Mouse (Mus musculus) E14TG2a.4 (cell line): ENCODE data around the gene Mamstr.

Experiments
- H3K27me3 ChIP-seq: 2 replicates; pipeline ENCODE4 v1.6.1; 2014; ENCODE audit warnings: low read length, control low read depth; ENCODE audit not compliant: insufficient read depth
- H3K36me3 ChIP-seq: 2 replicates; pipeline ENCODE4 v1.6.1; 2014; ENCODE audit warnings: low read length, control low read depth; ENCODE audit not compliant: insufficient read depth
- H3K4me1 ChIP-seq: replicated peaks from 2 replicates; pipeline ENCODE4 v1.6.1; 2014; ENCODE audit warnings: low read depth, low read length, control low read depth
- H3K4me3 ChIP-seq: replicated peaks from 2 replicates; pipeline ENCODE4 v1.5.1; 2014; ENCODE audit warnings: mild to moderate bottlenecking, low read length
- H3K9me3 ChIP-seq: 2 replicates; pipeline ENCODE4 v1.6.1; 2014; ENCODE audit warnings: low read length, control low read depth
- CTCF ChIP-seq: conservative IDR thresholded peaks from 2 replicates; pipeline ENCODE4 v1.5.1; 2014; ENCODE audit warnings: low read length
- NANOG ChIP-seq: IDR thresholded peaks from 2 replicates; pipeline ENCODE4 v1.6.1; 2014; ENCODE audit warnings: borderline replicate concordance, low read length, mixed read lengths
- POU5F1 ChIP-seq: IDR thresholded peaks from 2 replicates; pipeline ENCODE4 v1.6.1; 2014; ENCODE audit warnings: low read length, borderline replicate concordance

Mamstr gene

DNA sequence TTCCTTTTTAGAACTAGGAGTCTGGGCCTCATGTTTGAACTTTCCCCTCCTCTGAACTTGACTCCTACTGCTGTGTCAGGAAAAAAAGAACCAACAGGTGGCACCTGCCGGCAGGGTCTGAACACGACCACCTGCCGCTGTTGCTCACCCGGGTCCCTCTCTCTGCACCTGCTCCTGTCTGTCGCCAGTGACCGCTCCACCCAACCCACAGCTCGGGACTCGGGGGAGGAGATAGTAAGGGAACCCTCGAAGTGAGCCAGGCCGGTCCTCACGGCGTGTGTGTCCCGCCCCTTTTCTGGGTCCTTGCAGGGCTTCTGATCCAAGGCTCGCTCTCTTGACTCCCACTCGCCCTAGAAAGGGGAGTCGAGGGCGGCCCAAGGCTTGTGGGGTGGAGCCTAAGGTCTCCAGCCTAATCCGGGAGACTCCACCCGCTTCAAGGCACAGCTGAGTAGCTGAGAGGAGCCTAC, at the start of gene Mamstr:
Gene Mamstr (plus strand): TSS at position 417 of the 467 bp plus-strand sequence.
- Histone ChIP-seq H3K27me3 (peaks cover 47% of the 10 kb centered on the region), H3K4me3 (peak within 1 kb of the TSS; percentile 35), H3K36me3 (peaks cover 16% of the 10 kb centered on the region), H3K9me3 (no peaks in the 10 kb centered on the region), H3K4me1 (peaks cover 90% of the 10 kb centered on the region)
- TF ChIP-seq NANOG: no peak
- no peak for TF ChIP-seq CTCF
- TF ChIP-seq POU5F1: no peak

DNA sequence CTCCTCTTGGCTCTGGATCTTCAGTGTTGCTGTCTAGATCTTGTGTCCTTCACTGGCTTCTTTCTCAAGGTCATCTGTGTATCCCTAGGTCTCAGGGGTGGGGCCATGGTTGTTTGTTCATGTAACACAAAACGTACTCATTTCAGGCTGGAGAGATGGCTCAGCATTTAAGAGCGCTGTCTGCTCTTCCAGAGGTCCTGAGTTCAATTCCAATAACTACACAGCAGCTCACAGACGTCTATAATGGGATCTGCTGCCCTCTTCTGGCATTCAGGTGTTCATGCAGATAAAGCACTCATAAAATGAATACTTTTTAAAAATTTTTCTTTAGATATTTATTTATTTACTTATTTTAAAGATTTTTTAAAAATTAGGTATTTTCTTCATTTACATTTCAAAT, 48.9 kb upstream of the Mamstr start:
- H3K4me3 ChIP-seq: no peak overlapping the region
- peak; percentile 20; the same call in 1 of the 2 replicates for TF ChIP-seq CTCF
- no peak for TF ChIP-seq POU5F1
- TF ChIP-seq NANOG: no peak
- H3K4me1 ChIP-seq: peaks cover 61% of the 10 kb centered on the region
- no peaks in the 10 kb centered on the region for H3K27me3 ChIP-seq
- H3K9me3 ChIP-seq: no peaks in the 10 kb centered on the region
- peaks cover 39% of the 10 kb centered on the region for H3K36me3 ChIP-seq

DNA sequence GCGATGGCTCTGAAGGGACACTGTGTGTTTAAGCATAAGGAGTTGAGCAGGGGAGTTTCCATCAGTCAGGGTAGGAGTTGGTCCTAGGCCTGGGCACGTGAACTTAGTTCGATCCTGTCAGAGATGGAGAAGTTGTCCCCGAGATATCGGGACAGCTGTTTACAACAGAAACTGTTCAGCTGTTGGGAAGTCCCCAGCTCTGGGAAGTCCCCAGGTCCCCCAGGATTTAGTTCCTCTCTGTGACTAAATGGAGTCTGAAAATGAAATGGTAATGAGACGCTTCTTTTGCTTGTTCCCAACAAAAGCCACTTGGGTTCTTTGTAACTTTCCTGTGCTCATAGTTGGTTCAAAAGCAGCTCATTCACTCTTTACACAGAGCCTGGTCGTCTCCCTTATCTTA, 47.9 kb upstream of the Mamstr start:
- no peaks in the 10 kb centered on the region for H3K27me3 ChIP-seq
- no peak overlapping the region for H3K4me3 ChIP-seq
- H3K9me3 ChIP-seq: no peaks in the 10 kb centered on the region
- TF ChIP-seq CTCF (no peak), NANOG (no peak), POU5F1 (no peak)
- peaks cover 61% of the 10 kb centered on the region for H3K4me1 ChIP-seq
- peaks cover 31% of the 10 kb centered on the region for H3K36me3 ChIP-seq

DNA sequence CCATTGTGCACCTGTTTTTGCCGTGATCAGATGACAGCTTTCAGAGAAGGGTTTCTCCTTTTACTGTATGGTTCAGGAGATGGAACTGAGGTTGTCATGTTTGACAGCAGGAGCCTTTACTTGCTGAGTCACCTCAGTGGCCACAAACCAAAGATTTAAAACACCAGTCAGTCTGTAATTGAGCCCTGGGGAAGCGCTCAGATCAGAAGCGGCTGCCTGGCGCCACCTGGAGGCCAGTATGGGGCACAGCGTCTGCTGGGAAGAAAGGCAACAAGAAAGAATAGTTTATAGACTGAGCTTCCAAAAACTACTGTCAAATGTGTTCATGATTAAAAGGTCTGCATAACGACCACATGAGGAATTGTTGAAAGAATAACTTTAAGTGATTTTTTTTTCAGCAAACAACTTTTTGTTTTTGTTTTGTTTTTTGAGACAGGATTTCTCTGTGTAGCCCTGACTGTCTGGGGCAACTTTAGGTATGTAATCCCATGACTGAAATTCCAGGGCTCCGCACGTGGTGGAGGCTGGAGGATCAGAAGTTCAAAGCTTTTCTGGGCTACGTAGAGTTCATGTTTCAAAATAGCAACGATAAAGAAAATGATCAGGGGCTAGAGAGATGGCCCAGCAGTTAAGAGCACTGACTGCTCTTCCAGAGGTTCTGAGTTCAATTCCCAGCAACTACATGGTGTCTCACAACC, 46.5 kb upstream of the Mamstr start:
- Histone ChIP-seq H3K27me3 (no peaks in the 10 kb centered on the region), H3K4me3 (no peak overlapping the region), H3K4me1 (peaks cover 49% of the 10 kb centered on the region), H3K36me3 (peaks cover 17% of the 10 kb centered on the region), H3K9me3 (peaks cover 4% of the 10 kb centered on the region; the same call in 1 of the 2 replicates)
- TF ChIP-seq CTCF (peak; percentile 95), POU5F1 (no peak), NANOG (no peak)

DNA sequence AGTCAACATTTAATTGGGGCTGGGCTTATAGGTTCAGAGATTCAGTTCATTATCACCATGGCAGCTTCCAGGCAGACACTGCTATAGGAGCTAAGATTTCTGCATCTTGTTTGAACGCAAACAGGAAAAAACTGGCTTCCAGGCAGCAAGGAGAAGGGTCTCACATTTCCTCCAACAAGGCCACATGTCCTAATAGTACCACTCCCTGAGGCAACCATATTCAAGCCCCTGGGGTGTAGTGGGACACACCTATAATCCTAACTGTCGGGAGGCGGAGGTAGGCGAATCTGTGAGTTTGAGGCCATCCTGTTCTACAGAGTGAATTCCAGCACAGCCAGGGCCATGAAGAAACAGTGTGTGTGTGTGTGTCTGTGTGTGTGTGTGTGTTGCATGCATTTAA, 44.6 kb upstream of the Mamstr start:
- peaks cover 4% of the 10 kb centered on the region; the same call in 1 of the 2 replicates for H3K9me3 ChIP-seq
- 0 out of 2 replicates have a peak overlapping the region, but pooled peaks have one; percentile 14 for H3K4me3 ChIP-seq
- no peaks in the 10 kb centered on the region for H3K27me3 ChIP-seq
- H3K4me1 ChIP-seq: peaks cover 51% of the 10 kb centered on the region
- TF ChIP-seq POU5F1: no peak
- no peak for TF ChIP-seq CTCF
- no peak for TF ChIP-seq NANOG
- H3K36me3 ChIP-seq: peaks cover 7% of the 10 kb centered on the region

DNA sequence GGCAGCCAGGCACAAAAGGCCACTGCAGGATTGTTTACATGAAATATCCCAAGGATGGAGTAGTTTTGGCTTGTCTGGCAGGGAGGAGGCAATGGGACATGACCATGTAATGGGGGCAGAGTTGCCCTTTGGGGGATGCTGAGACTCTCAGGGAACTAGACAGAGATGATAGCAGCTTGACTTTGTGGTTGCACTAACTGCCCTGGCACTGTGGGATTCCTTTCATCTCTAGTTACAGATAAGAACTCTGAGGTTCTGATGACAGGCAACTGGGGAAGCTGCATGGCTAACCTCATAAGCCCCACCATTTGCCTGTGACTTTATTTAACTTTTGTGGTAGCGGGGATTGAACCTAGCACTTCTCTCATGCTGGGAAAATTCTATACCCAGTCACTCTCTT, 43.7 kb upstream of the Mamstr start:
- peaks cover 51% of the 10 kb centered on the region for H3K4me1 ChIP-seq
- no peaks in the 10 kb centered on the region for H3K27me3 ChIP-seq
- TF ChIP-seq NANOG (no peak), CTCF (no peak), POU5F1 (no peak)
- peaks cover 4% of the 10 kb centered on the region; the same call in 1 of the 2 replicates for H3K9me3 ChIP-seq
- H3K4me3 ChIP-seq: no peak overlapping the region
- H3K36me3 ChIP-seq: no peaks in the 10 kb centered on the region

DNA sequence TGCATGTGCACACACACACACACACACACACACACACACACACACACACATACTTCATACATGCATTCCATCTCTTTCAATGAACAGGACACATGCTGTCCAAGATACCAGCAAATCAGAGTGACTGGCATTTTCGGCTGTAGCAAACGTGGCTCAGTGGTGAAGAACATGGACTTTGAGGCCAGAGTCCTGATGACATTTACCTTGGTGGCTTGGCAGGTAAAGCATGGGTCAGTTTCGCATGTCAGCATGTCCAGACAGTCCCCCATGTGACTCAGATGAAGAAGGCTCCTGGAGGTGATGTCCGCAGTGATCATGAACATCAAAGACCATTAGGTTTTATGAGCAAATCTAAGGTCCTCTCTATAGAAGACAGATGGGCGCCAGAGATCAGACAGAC, 42.8 kb upstream of the Mamstr start:
- Histone ChIP-seq H3K9me3 (peaks cover 4% of the 10 kb centered on the region; the same call in 1 of the 2 replicates), H3K36me3 (no peaks in the 10 kb centered on the region), H3K4me3 (no peak overlapping the region), H3K4me1 (peaks cover 57% of the 10 kb centered on the region), H3K27me3 (no peaks in the 10 kb centered on the region)
- TF ChIP-seq CTCF: no peak
- no peak for TF ChIP-seq NANOG
- TF ChIP-seq POU5F1: no peak

DNA sequence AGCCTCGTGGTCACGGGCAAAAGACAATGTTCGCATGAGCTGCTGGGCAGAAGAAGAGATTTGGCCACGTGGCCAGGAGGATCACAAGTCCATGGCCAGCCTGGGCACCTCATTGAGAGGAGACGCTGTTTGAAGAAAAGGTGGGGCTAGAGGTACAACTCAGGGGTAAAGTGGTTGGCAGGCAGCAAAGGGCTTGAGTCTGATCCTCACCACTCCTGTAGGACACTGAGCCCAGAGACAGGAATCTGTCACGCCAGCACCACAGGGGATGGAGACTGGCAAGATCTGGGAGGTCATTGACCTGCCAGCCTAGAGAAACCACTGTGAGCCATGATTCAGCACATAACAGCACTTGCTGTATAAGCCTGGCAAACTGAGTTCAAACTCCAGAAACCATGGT, 42.2 kb upstream of the Mamstr start:
- peaks cover 59% of the 10 kb centered on the region for H3K4me1 ChIP-seq
- peaks cover 4% of the 10 kb centered on the region; the same call in 1 of the 2 replicates for H3K9me3 ChIP-seq
- no peak overlapping the region for H3K4me3 ChIP-seq
- TF ChIP-seq POU5F1: no peak
- no peak for TF ChIP-seq CTCF
- no peak for TF ChIP-seq NANOG
- no peaks in the 10 kb centered on the region for H3K27me3 ChIP-seq
- H3K36me3 ChIP-seq: no peaks in the 10 kb centered on the region
